Mouse (Mus musculus) cerebellum, adult 11 months (tissue): ENCODE results near the gene Snrnp48.

Experiments
- DNase-seq: peaks from one replicate; pipeline ENCODE4 v3.0.0; 2022

Gene Snrnp48

GRCm38 (mm10) chr13:38204702-38205482 lies at the start of gene Snrnp48:
Gene Snrnp48, plus strand, starts transcription at chr13:38204938.
- DNase-seq, result peak; percentile 80

- no peak for DNase-seq
Observed at GRCm38 (mm10) chr13:38155523-38155922, 49.2 kb upstream of the Snrnp48 start.

- DNase-seq, result no peak
Observed at GRCm38 (mm10) chr13:38157635-38158034, 47.1 kb upstream of the Snrnp48 start.

- DNase-seq, result no peak
Observed at GRCm38 (mm10) chr13:38162002-38162401, 42.7 kb upstream of the Snrnp48 start.

- no peak for DNase-seq
Observed at GRCm38 (mm10) chr13:38162668-38163067, 42.1 kb upstream of the Snrnp48 start.

GRCm38 (mm10) chr13:38164932-38165331 lies 39.8 kb upstream of the Snrnp48 start:
- DNase-seq, result peak; percentile 5

GRCm38 (mm10) chr13:38167056-38167455 lies 37.7 kb upstream of the Snrnp48 start:
- DNase-seq, result no peak

GRCm38 (mm10) chr13:38170707-38171144 lies 34.0 kb upstream of the Snrnp48 start:
- no peak for DNase-seq

- no peak for DNase-seq
Observed at GRCm38 (mm10) chr13:38193406-38193805, 11.3 kb upstream of the Snrnp48 start.

GRCm38 (mm10) chr13:38201413-38201812 lies 3.3 kb upstream of the Snrnp48 start:
- DNase-seq, result no peak

- no peak for DNase-seq
Observed at GRCm38 (mm10) chr13:38204171-38204570, 567 bp upstream of the Snrnp48 start.

- no peak for DNase-seq
Observed at GRCm38 (mm10) chr13:38211122-38211521, 6.4 kb downstream of the Snrnp48 start.

- DNase-seq, result no peak
Observed at GRCm38 (mm10) chr13:38218686-38219085, 13.9 kb downstream of the Snrnp48 start.

GRCm38 (mm10) chr13:38220331-38220730 lies 15.6 kb downstream of the Snrnp48 start:
- DNase-seq, result no peak

- no peak for DNase-seq
Observed at GRCm38 (mm10) chr13:38230177-38230821, 25.6 kb downstream of the Snrnp48 start.

- no peak for DNase-seq
Observed at GRCm38 (mm10) chr13:38232411-38232810, 27.7 kb downstream of the Snrnp48 start.

- DNase-seq, result no peak
Observed at GRCm38 (mm10) chr13:38232856-38233625, 28.3 kb downstream of the Snrnp48 start.

- no peak for DNase-seq
Observed at GRCm38 (mm10) chr13:38234651-38235050, 29.9 kb downstream of the Snrnp48 start.

- no peak for DNase-seq
Observed at GRCm38 (mm10) chr13:38235370-38235769, 30.6 kb downstream of the Snrnp48 start.

GRCm38 (mm10) chr13:38248151-38248550 lies 43.4 kb downstream of the Snrnp48 start:
- no peak for DNase-seq

GRCm38 (mm10) chr13:38251226-38251625 lies 46.5 kb downstream of the Snrnp48 start:
- no peak for DNase-seq

- DNase-seq, result no peak
Observed at GRCm38 (mm10) chr13:38253696-38254095, 49.0 kb downstream of the Snrnp48 start.

- no peak for DNase-seq
Observed at GRCm38 (mm10) chr13:38258901-38259300, 54.2 kb downstream of the Snrnp48 start.
